Mouse (Mus musculus) forebrain, postnatal 0 days (tissue): Measurements from ENCODE around the gene Fam57b. TPM values are rescaled to one million over a fixed set of nuclear protein-coding genes. Genes with fewer than 3 reads are reported as not detected.
A peak's percentile ranks its signal among the peaks of the same experiment; 100 is the strongest.

Experiments used
- ATAC-seq: fragments of 200-750 bp; cut with Nextera tagmentation; 2 replicates; pipeline ENCODE4 v1.8.0; 2017; ENCODE audit warnings: mild to moderate bottlenecking, moderate library complexity
- DNase-seq: peaks from one replicate; pipeline ENCODE4 v3.0.0-alpha.2; 2015
- H3K27ac ChIP-seq: fragments of 300-500 bp; sonication (generic); 2 replicates; pipeline ENCODE4 v1.5.1; 2014; ENCODE audit warnings: low read depth, mild to moderate bottlenecking, antibody characterized with exemption, low read length, moderate library complexity, mixed read lengths
- H3K27me3 ChIP-seq: fragments of 300-500 bp; sonication (generic); 2 replicates; pipeline ENCODE4 v1.6.1; 2014; ENCODE audit warnings: mild to moderate bottlenecking, low read length, mixed read lengths; ENCODE audit not compliant: insufficient read depth
- H3K36me3 ChIP-seq: fragments of 300-500 bp; sonication (generic); 2 replicates; pipeline ENCODE4 v1.6.1; 2014; ENCODE audit warnings: mild to moderate bottlenecking, moderate library complexity; ENCODE audit not compliant: insufficient read depth
- H3K4me1 ChIP-seq: fragments of 300-500 bp; sonication (generic); 2 replicates; pipeline ENCODE4 v1.6.1; 2014; ENCODE audit warnings: antibody characterized with exemption; ENCODE audit not compliant: insufficient read depth
- H3K4me2 ChIP-seq: fragments of 300-500 bp; sonication (generic); 2 replicates; pipeline ENCODE4 v1.6.1; 2014; ENCODE audit warnings: low read depth, mild to moderate bottlenecking, moderate library complexity
- H3K4me3 ChIP-seq: fragments of 300-500 bp; sonication (generic); 2 replicates; pipeline ENCODE4 v1.5.1; 2014; ENCODE audit warnings: low read depth, low read length, mixed read lengths
- H3K9ac ChIP-seq: fragments of 300-500 bp; sonication (generic); 2 replicates; pipeline ENCODE4 v1.6.1; 2014; ENCODE audit warnings: mild to moderate bottlenecking
- H3K9me3 ChIP-seq: fragments of 300-500 bp; sonication (generic); 2 replicates; pipeline ENCODE4 v1.6.1; 2016; ENCODE audit warnings: low read length
- CTCF ChIP-seq: sonication (generic); IDR thresholded peaks from 2 replicates; pipeline ENCODE4 v1.5.1; 2016; ENCODE audit warnings: antibody characterized with exemption, control low read depth, low read depth
- WGBS: fragments of 180-500 bp; shearing (Covaris S2); extraction: QIAGEN DNeasy Blood & Tissue Kit; methylation state at CpG from one replicate; pipeline ENCODE4 v1.1.7; 2014; 5-methylcytosine and 5-hydroxymethylcytosine counted together
- polyA plus RNA-seq: library from polyadenylated mRNA; unstranded; fragments of >200 nt; fragmentation: Nextera tagmentation; extraction: Ambion mirVana; gene quantifications from 2 replicates; pipeline ENCODE4 v1.2.1, GENCODE M21; 2015
- total RNA-seq: library from RNA; depleted of rRNA; stranded (reverse); fragments of >200 nt; gene quantifications from 2 replicates; pipeline ENCODE4 v1.2.3, GENCODE M21; 2014

Fam57b gene
- total and polyA plus RNA-seq, 2 experiments from 2014 or later, result 34.4 to 42.6 TPM

- DNase-seq (no peak), ATAC-seq (no peak)
- Histone ChIP-seq H3K27ac (no peak overlapping the region), H3K36me3 (peaks cover 51% of the 10 kb centered on the region), H3K9me3 (no peaks in the 10 kb centered on the region), H3K9ac (no peak overlapping the region), H3K4me1 (peaks cover 10% of the 10 kb centered on the region; the same call in 1 of the 2 replicates), H3K27me3 (no peaks in the 10 kb centered on the region), H3K4me3 (no peak overlapping the region), H3K4me2 (no peak overlapping the region)
- TF ChIP-seq CTCF, result no peak
- 86% methylated on average over 13 of the region's 13 CpGs for WGBS
Measured at GRCm38 (mm10) chr7:126782693-126783092, 14.8 kb upstream of the Fam57b start.

DNA sequence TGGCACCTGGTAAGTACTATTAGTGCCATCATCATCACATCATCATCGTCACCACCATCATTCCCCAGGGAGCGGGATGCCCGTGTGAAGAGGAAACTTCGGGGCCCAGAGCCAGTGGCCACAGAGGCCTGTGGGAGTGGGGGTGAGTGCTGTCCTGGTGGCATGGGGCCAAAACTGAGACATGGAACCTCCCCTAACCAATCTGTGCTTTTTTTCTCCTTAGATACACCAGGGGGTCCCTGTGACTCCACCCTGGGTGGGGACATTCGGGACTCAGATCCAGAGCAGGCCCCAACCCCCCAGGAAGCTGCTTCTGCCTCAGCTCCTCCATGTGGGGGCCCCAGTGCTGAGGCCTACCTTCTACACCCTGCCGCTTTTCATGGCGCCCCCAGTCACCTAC, 13.0 kb upstream of the Fam57b start:
- H3K4me2 ChIP-seq, result no peak overlapping the region
- 92% methylated on average over 7 of the region's 7 CpGs for WGBS
- no peak overlapping the region for H3K27ac ChIP-seq
- H3K4me3 ChIP-seq, result no peak overlapping the region
- no peak for DNase-seq
- no peak for ATAC-seq
- H3K27me3 ChIP-seq, result no peaks in the 10 kb centered on the region
- no peak overlapping the region for H3K9ac ChIP-seq
- H3K9me3 ChIP-seq, result no peaks in the 10 kb centered on the region
- peaks cover 5% of the 10 kb centered on the region; the same call in 1 of the 2 replicates for H3K4me1 ChIP-seq
- TF ChIP-seq CTCF, result no peak
- peaks cover 61% of the 10 kb centered on the region for H3K36me3 ChIP-seq

GRCm38 (mm10) chr7:126785056-126785455, 12.4 kb upstream of the Fam57b start:
- Histone ChIP-seq H3K9me3 (no peaks in the 10 kb centered on the region), H3K4me1 (peaks cover 5% of the 10 kb centered on the region; the same call in 1 of the 2 replicates), H3K4me2 (no peak overlapping the region), H3K27ac (no peak overlapping the region), H3K27me3 (no peaks in the 10 kb centered on the region), H3K9ac (no peak overlapping the region), H3K4me3 (no peak overlapping the region), H3K36me3 (peaks cover 67% of the 10 kb centered on the region)
- TF ChIP-seq CTCF, result no peak
- WGBS, result 86% methylated on average over 4 of the region's 4 CpGs
- DNase-seq (no peak), ATAC-seq (no peak)

GRCm38 (mm10) chr7:126786142-126786541, 11.3 kb upstream of the Fam57b start:
- WGBS, result 92% methylated on average over 14 of the region's 14 CpGs
- H3K9me3 ChIP-seq, result no peaks in the 10 kb centered on the region
- no peak for ATAC-seq
- H3K36me3 ChIP-seq, result peaks cover 68% of the 10 kb centered on the region
- no peak for DNase-seq
- no peak overlapping the region for H3K4me2 ChIP-seq
- peaks cover 2% of the 10 kb centered on the region; the same call in 1 of the 2 replicates for H3K4me1 ChIP-seq
- no peak overlapping the region for H3K27ac ChIP-seq
- no peaks in the 10 kb centered on the region for H3K27me3 ChIP-seq
- H3K4me3 ChIP-seq, result no peak overlapping the region
- H3K9ac ChIP-seq, result no peak overlapping the region
- TF ChIP-seq CTCF, result no peak

DNA sequence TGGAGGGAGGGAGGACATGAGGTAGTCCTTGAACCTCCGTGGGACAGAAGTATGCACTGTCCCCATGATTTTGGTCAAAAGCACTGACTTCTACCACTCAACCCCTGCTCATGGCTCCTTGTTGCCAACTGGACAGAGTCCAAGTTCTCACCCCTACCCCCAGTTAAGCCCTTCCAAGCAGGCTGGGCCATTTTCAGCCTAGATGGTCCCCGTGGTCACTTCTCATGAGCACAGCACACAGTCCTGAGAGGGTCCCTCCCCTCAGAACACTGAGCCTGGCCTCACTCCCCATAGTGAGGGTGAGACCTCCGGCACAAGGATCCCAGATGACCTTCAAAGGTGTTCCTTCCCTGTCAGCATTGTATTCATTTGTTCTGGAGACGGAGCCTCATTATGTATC, 8.3 kb upstream of the Fam57b start:
- Histone ChIP-seq H3K36me3 (peaks cover 64% of the 10 kb centered on the region), H3K9ac (no peak overlapping the region), H3K27ac (no peak overlapping the region), H3K4me1 (peaks cover 4% of the 10 kb centered on the region; the same call in 1 of the 2 replicates), H3K4me3 (no peak overlapping the region), H3K4me2 (no peak overlapping the region), H3K27me3 (no peaks in the 10 kb centered on the region), H3K9me3 (no peaks in the 10 kb centered on the region)
- DNase-seq (no peak), ATAC-seq (no peak)
- 90% methylated on average over 4 of the region's 4 CpGs for WGBS
- no peak for TF ChIP-seq CTCF

DNA sequence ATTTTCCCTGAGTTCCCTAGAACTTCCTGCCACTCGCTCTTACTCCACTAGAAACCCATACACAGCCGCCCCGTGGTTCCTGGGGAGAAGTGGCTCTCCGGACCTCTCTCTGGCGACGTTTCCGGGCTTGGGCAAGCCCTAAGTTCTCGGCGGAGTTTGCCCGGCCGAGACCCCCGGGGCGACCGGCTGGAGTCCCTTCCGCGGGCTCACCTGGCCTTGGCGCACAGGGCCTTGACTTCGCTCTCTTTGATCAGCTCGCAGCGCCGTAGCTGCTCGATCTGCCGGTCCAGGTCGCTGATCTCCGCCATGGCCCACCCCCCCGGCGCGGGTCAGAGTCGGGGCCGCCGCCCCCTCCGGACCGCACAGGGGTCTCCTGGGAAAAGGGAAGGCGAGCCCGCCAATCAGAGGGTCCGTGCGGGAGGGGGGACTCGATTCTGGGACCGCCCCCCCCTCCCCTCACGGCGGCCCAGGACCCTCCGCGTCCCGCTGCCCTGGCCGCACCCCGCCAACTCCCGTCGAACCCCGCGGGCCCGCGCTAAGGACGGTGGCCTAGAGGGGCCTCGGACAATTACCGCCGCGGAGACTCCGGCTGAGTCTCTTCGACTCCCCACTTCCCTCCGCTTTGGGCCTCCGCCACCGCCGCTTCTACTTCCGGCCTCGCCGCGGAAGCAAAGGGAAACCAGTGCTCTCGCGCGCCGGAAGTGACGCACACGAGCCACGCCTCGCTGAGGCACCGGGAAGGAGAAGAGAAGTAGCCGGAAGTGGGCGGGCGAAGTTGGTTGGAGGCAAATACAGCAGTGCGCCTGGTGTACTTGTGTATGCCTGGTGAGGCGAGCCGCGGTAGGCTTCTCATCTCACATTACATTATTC, 5.4 kb upstream of the Fam57b start, which contains the start of gene Ppp4c:
Gene Ppp4c, minus strand, starts transcription at position 646 of the 870 bp plus-strand sequence.
- Histone ChIP-seq H3K9me3 (no peaks in the 10 kb centered on the region), H3K9ac (peak within 1 kb of the TSS; percentile 90), H3K27me3 (no peaks in the 10 kb centered on the region), H3K4me3 (peak within 1 kb of the TSS; percentile 91), H3K4me1 (peaks cover 4% of the 10 kb centered on the region; the same call in 1 of the 2 replicates), H3K27ac (peak within 1 kb of the TSS; percentile 92), H3K36me3 (peaks cover 62% of the 10 kb centered on the region), H3K4me2 (peak within 1 kb of the TSS; percentile 86)
- ATAC-seq (peak; percentile 97), DNase-seq (peak; percentile 99)
- TF ChIP-seq CTCF, result no peak
- WGBS, result 4% methylated on average over 77 of the region's 83 CpGs

- 31% methylated on average over 11 of the region's 11 CpGs for WGBS
- DNase-seq (no peak), ATAC-seq (peak; percentile 10)
- H3K9ac ChIP-seq, result peak overlapping the region; percentile 90
- H3K4me3 ChIP-seq, result peak overlapping the region; percentile 91
- H3K27ac ChIP-seq, result peak overlapping the region; percentile 92
- H3K27me3 ChIP-seq, result no peaks in the 10 kb centered on the region
- peak overlapping the region; percentile 86 for H3K4me2 ChIP-seq
- peaks cover 7% of the 10 kb centered on the region for H3K4me1 ChIP-seq
- no peaks in the 10 kb centered on the region for H3K9me3 ChIP-seq
- TF ChIP-seq CTCF, result no peak
- H3K36me3 ChIP-seq, result peaks cover 54% of the 10 kb centered on the region
Measured at GRCm38 (mm10) chr7:126792721-126793443, 4.6 kb upstream of the Fam57b start.
